In the genomic region with DNA sequence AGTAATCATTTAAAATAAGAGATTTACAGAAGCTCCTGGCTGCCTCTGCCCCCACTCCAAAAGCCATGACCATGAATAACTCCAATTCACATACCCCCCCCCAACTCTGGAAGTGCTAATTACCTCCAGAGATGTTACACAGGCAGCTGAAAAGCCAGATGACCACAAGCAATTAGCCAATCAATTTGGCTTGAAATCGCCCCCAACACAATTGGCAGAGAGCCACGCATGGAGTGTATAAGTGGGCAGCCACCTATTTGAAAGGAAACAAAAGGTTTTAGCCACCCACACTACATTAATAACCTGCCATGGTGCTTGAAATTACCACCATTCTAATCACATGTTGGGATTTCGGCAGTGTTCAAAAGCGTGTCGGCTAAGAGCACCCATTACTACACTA, we compare ENCODE assay signal across 20 mouse cellular contexts. TPM values are rescaled to one million over a fixed set of nuclear protein-coding genes. Genes with fewer than 3 reads are reported as not detected.
"Had no signal": no experiment of that assay in that cellular context is flagged by ENCODE, and none has a peak within 500 bp of the region (broad histone marks: within the 10 kb centered on the region; RNA-seq: fewer than 3 reads in every experiment).

No protein-coding gene starts in this region.

- H3K4me3 ChIP-seq: liver, embryonic 15.5 days; lung, embryonic 15.5 days; megakaryocyte, embryonic 14.5 days; midbrain, embryonic 12.5 days; neural tube, embryonic 12.5 days; stomach, embryonic 15.5 days had no signal

- ATAC-seq: liver, postnatal 0 days; lung, postnatal 0 days; midbrain, embryonic 16.5 days had no signal

- H3K27me3 ChIP-seq: liver, embryonic 15.5 days; lung, embryonic 15.5 days; neural tube, embryonic 12.5 days; stomach, embryonic 15.5 days had no signal

- H3K27ac ChIP-seq: liver, embryonic 15.5 days; lung, embryonic 15.5 days; macrophage; midbrain, embryonic 12.5 days; neural tube, embryonic 12.5 days; stomach, embryonic 15.5 days; stomach, postnatal 0 days had no signal

- H3K9ac ChIP-seq: liver, embryonic 15.5 days; liver, postnatal 0 days; lung, embryonic 15.5 days; midbrain, embryonic 12.5 days; neural tube, embryonic 12.5 days; stomach, embryonic 15.5 days had no signal

- H3K4me1 ChIP-seq: liver, embryonic 15.5 days; lung, embryonic 15.5 days; megakaryocyte, embryonic 14.5 days; midbrain, embryonic 12.5 days; neural tube, embryonic 12.5 days; stomach, embryonic 15.5 days had no signal

- H3K36me3 ChIP-seq: liver, embryonic 15.5 days; lung, embryonic 15.5 days; midbrain, embryonic 12.5 days; neural tube, embryonic 12.5 days; stomach, embryonic 15.5 days had no signal

- H3K4me2 ChIP-seq: liver, embryonic 15.5 days; lung, embryonic 15.5 days; midbrain, embryonic 12.5 days; neural tube, embryonic 12.5 days; stomach, embryonic 15.5 days had no signal

- DNase-seq: liver, postnatal 0 days; lung, adult 2 months; lung, postnatal 14 days; lung, postnatal 36 days; midbrain, embryonic 14.5 days; right cerebral cortex, postnatal 14 days; thymus, adult 2 months; thymus, postnatal 25 days; thymus, postnatal 4 days had no signal

- H3K9me3 ChIP-seq: liver, embryonic 15.5 days; lung, embryonic 15.5 days; megakaryocyte, embryonic 14.5 days; midbrain, embryonic 12.5 days; neural tube, embryonic 12.5 days; stomach, embryonic 15.5 days had no signal

RNA-seq across cellular contexts. Expression of gene Gpc3, which starts 55.2 kb away (rescaled TPM):
- total RNA-seq: monocyte, adult 5-6 weeks had no signal
- polyA plus RNA-seq: macrophage had no signal
